ENCODE assay signal across 11 mouse cellular contexts in the genomic region with DNA sequence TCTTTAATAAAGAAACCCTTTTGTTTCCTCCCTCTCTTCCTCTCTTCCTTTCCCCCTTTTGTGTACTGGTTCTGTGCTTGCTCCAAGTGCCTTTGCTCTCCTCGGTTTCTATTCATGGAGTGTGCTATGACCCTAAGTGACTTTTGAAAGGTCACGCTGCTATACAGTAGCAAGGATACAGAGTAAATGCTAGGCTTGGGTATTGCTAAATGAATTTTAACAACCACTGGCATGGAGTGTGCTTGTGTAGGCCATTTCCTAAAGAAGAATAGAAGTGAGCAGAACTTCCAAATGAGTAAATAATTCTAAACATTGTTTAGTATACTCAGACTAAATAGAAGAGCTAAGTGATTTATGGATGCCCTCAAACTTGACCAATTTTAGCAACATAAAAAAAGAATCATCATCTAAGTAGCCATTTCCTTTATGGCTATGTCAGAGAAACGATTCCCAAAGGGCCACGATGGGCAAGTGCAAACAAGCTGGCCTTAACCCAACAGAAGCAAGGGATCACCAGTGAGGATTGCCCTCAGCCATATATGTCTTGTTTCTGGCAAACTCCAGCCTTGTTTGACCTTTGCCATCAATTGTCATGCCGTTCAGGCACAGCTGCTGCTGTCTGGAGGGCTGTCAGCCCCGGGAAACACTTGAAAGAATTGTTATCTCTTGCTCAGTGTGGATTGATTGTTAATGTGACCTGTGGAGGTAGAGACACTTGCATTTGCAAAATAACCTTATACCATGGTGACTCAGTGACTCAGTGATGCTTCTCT. TPM values are rescaled to one million over a fixed set of nuclear protein-coding genes. Genes with fewer than 3 reads are reported as not detected.
A peak's percentile ranks its signal among the peaks of the same experiment; 100 is the strongest.
DNase-seq lines count a peak whose midpoint lies in the region; ATAC-seq lines count a peak whose summit lies in the region.
"Had no signal": no experiment of that assay in that cellular context is flagged by ENCODE, and none has a peak within 500 bp of the region (broad histone marks: within the 10 kb centered on the region; RNA-seq: fewer than 3 reads in every experiment).

No protein-coding gene starts in this region.

- no peak overlapping the region for H3K4me3 ChIP-seq in heart, embryonic 11.5 days (ENCODE audit: low read depth, low read length)
- H3K4me3 ChIP-seq: embryonic facial prominence, embryonic 12.5 days had no signal

- 33% methylated on average over 6 of the region's 6 CpGs for WGBS in heart, embryonic 11.5 days (ENCODE audit: insufficient replicate concordance)

- no peak for ATAC-seq in heart, embryonic 11.5 days (replicated peaks; ENCODE audit: insufficient number of reproducible peaks, low FRiP score, low TSS enrichment)

- no peak overlapping the region for H3K27ac ChIP-seq in heart, embryonic 11.5 days (ENCODE audit: low read depth, low read length)
- H3K27ac ChIP-seq: embryonic facial prominence, embryonic 12.5 days; liver, embryonic 14.5 days had no signal

- peaks cover 5% of the 10 kb centered on the region for H3K4me1 ChIP-seq in heart, embryonic 11.5 days (ENCODE audit: control insufficient read depth, insufficient read depth, low read length)
- H3K4me1 ChIP-seq: embryonic facial prominence, embryonic 12.5 days had no signal

- no peaks in the 10 kb centered on the region for H3K27me3 ChIP-seq in heart, embryonic 11.5 days (ENCODE audit: control insufficient read depth, insufficient read depth, low read length)
- H3K27me3 ChIP-seq: embryonic facial prominence, embryonic 12.5 days had no signal

- peak; percentile 27 to 59 for DNase-seq in heart, adult 18-20 months
- DNase-seq in R1 (ENCODE audit: low read depth, low spot score), result peak; percentile 15
- peak; percentile 17 for DNase-seq in gonadal fat pad, adult 2 months (ENCODE audit: low read depth)
- DNase-seq in kidney, adult 9 months, result peak; percentile 24
- no peak for DNase-seq in T-cell, adult 2 months (ENCODE audit: low spot score)
- no peak for DNase-seq in frontal cortex, postnatal 10 days (ENCODE audit: low spot score in 2 of 2)
- no peak for DNase-seq in cerebellum, postnatal 4 days (ENCODE audit: low spot score in 2 of 2)
- DNase-seq: retina, postnatal 1 day had no signal

- no peak overlapping the region for H3K9ac ChIP-seq in heart, embryonic 11.5 days (ENCODE audit: low read depth, low read length)
- H3K9ac ChIP-seq: embryonic facial prominence, embryonic 12.5 days; liver, embryonic 14.5 days had no signal

- no peaks in the 10 kb centered on the region for H3K9me3 ChIP-seq in heart, embryonic 11.5 days (replicated peaks; ENCODE audit: control insufficient read depth, low read length)
- H3K9me3 ChIP-seq: embryonic facial prominence, embryonic 12.5 days had no signal

- no peaks in the 10 kb centered on the region for H3K36me3 ChIP-seq in heart, embryonic 11.5 days (ENCODE audit: control insufficient read depth, insufficient read depth, low read length)
- H3K36me3 ChIP-seq: embryonic facial prominence, embryonic 12.5 days had no signal

- H3K4me2 ChIP-seq in heart, embryonic 11.5 days, result no peak overlapping the region
- H3K4me2 ChIP-seq: embryonic facial prominence, embryonic 12.5 days had no signal

RNA-seq across cellular contexts. Expression of gene Ddx60, which starts 58.0 kb away (rescaled TPM):
- 1 to 10 TPM; 1.0 to 1.6 TPM for total RNA-seq in heart, adult 18-20 months (2021)
- polyA plus RNA-seq in heart, embryonic 11.5 days (2014; fragmentation: Nextera tagmentation; extraction: Ambion mirVana), result 1.7 TPM in 2 replicates
- polyA plus RNA-seq in gonadal fat pad, adult 2 months (2012; rRNA removed), result 0.55 and 0.58 TPM in 2 replicates

Comparison
In these comparisons a context has a peak if more than half of its experiments do, and no peak if none do; other contexts are left out.
1. DNase-seq: peak in heart, adult 18-20 months (2 of 2), R1 (single experiment), gonadal fat pad, adult 2 months (single experiment) and kidney, adult 9 months (single experiment); none in T-cell, adult 2 months (single experiment), frontal cortex, postnatal 10 days (0 of 2) and cerebellum, postnatal 4 days (0 of 2).